Mouse (Mus musculus) spleen, postnatal 10 days (tissue): Measurements from ENCODE around the gene Iqca.

Experiments
- DNase-seq, 2 experiments: peaks; one replicate each; pipeline ENCODE4 v3.0.0; 2021 to 2022; ENCODE audit warnings: low spot score in 2 of 2

The Iqca gene

GRCm38 (mm10) chr1:90153099-90153744, at the start of gene Iqca:
Gene Iqca, minus strand, starts transcription at chr1:90153401.
- DNase-seq: peak; percentile 11 to 68

GRCm38 (mm10) chr1:90202207-90202978, 49.2 kb upstream of the Iqca start:
- DNase-seq: peak in 1 of 2 experiments; percentile 46

GRCm38 (mm10) chr1:90201655-90202054, 48.5 kb upstream of the Iqca start:
- DNase-seq: no peak

GRCm38 (mm10) chr1:90201246-90201645, 48.0 kb upstream of the Iqca start:
- DNase-seq: no peak

GRCm38 (mm10) chr1:90189046-90189445, 35.8 kb upstream of the Iqca start:
- DNase-seq: no peak

- no peak for DNase-seq
Measured at GRCm38 (mm10) chr1:90186874-90187273, 33.7 kb upstream of the Iqca start.

GRCm38 (mm10) chr1:90186173-90186572, 33.0 kb upstream of the Iqca start:
- no peak for DNase-seq

GRCm38 (mm10) chr1:90183602-90184001, 30.4 kb upstream of the Iqca start:
- DNase-seq: no peak

GRCm38 (mm10) chr1:90182521-90182920, 29.3 kb upstream of the Iqca start:
- DNase-seq: no peak

- DNase-seq: peak in 1 of 2 experiments; percentile 49
Measured at GRCm38 (mm10) chr1:90180966-90181699, 27.9 kb upstream of the Iqca start.

- no peak for DNase-seq
Measured at GRCm38 (mm10) chr1:90180479-90180878, 27.3 kb upstream of the Iqca start.

GRCm38 (mm10) chr1:90177978-90178377, 24.8 kb upstream of the Iqca start:
- DNase-seq: no peak

GRCm38 (mm10) chr1:90177565-90177964, 24.4 kb upstream of the Iqca start:
- no peak for DNase-seq

- no peak for DNase-seq
Measured at GRCm38 (mm10) chr1:90176223-90176622, 23.0 kb upstream of the Iqca start.

GRCm38 (mm10) chr1:90174338-90174737, 21.1 kb upstream of the Iqca start:
- no peak for DNase-seq

- DNase-seq: no peak
Measured at GRCm38 (mm10) chr1:90164319-90164718, 11.1 kb upstream of the Iqca start.

GRCm38 (mm10) chr1:90163161-90163560, 10.0 kb upstream of the Iqca start:
- DNase-seq: no peak

GRCm38 (mm10) chr1:90162379-90162857, 9.2 kb upstream of the Iqca start:
- DNase-seq: no peak

GRCm38 (mm10) chr1:90161623-90162022, 8.4 kb upstream of the Iqca start:
- DNase-seq: no peak

- DNase-seq: no peak
Measured at GRCm38 (mm10) chr1:90159927-90160326, 6.7 kb upstream of the Iqca start.

GRCm38 (mm10) chr1:90156589-90156988, 3.4 kb upstream of the Iqca start:
- no peak for DNase-seq

- DNase-seq: no peak
Measured at GRCm38 (mm10) chr1:90153787-90154186, 586 bp upstream of the Iqca start.
